Mouse (Mus musculus) hindbrain, embryonic 10.5 days (tissue): ENCODE results near the gene 1700021F05Rik. TPM values are rescaled to one million over a fixed set of nuclear protein-coding genes. Genes with fewer than 3 reads are reported as not detected.
A peak's percentile ranks its signal among the peaks of the same experiment; 100 is the strongest.
"Not testable (repeated sequence)": the region's sequence is repeated elsewhere in the genome, so short reads cannot be mapped to it uniquely, and the experiment has no call there.

ENCODE experiments used
- DNase-seq: peaks from one replicate; pipeline ENCODE4 v3.0.0-alpha.2; 2017; ENCODE audit warnings: low spot score
- H3K27ac ChIP-seq: fragments of 300-500 bp; sonication (generic); 2 replicates; pipeline ENCODE4 v1.5.1; 2016; ENCODE audit warnings: mild to moderate bottlenecking, moderate library complexity
- H3K27me3 ChIP-seq: fragments of 300-500 bp; sonication (generic); 2 replicates; pipeline ENCODE4 v1.6.1; 2016; ENCODE audit warnings: mild to moderate bottlenecking; ENCODE audit not compliant: poor library complexity, insufficient read depth, severe bottlenecking
- H3K36me3 ChIP-seq: fragments of 300-500 bp; sonication (generic); 2 replicates; pipeline ENCODE4 v1.6.1; 2016; ENCODE audit warnings: mild to moderate bottlenecking, moderate library complexity
- H3K4me1 ChIP-seq: fragments of 300-500 bp; sonication (generic); replicated peaks from 2 replicates; pipeline ENCODE4 v1.6.1; 2016; ENCODE audit warnings: mild to moderate bottlenecking
- H3K4me3 ChIP-seq: fragments of 300-500 bp; sonication (generic); 2 replicates; pipeline ENCODE4 v1.5.1; 2016; ENCODE audit warnings: mild to moderate bottlenecking, moderate library complexity
- H3K9me3 ChIP-seq: fragments of 300-500 bp; sonication (generic); 2 replicates; pipeline ENCODE4 v1.6.1; 2016; ENCODE audit warnings: mild to moderate bottlenecking, moderate library complexity
- WGBS: fragments of 180-500 bp; shearing (Covaris S2); methylation state at CpG from one replicate; pipeline ENCODE4 v1.1.7; 2016; 5-methylcytosine and 5-hydroxymethylcytosine counted together
- polyA plus RNA-seq: library from polyadenylated mRNA; unstranded; fragments of >200 nt; fragmentation: Nextera tagmentation; extraction: Ambion mirVana; gene quantifications from 2 replicates; pipeline ENCODE4 v1.2.1, GENCODE M21; 2016

Gene 1700021F05Rik
- polyA plus RNA-seq, 1 experiment from 2014 or later: 62.1 TPM

DNA sequence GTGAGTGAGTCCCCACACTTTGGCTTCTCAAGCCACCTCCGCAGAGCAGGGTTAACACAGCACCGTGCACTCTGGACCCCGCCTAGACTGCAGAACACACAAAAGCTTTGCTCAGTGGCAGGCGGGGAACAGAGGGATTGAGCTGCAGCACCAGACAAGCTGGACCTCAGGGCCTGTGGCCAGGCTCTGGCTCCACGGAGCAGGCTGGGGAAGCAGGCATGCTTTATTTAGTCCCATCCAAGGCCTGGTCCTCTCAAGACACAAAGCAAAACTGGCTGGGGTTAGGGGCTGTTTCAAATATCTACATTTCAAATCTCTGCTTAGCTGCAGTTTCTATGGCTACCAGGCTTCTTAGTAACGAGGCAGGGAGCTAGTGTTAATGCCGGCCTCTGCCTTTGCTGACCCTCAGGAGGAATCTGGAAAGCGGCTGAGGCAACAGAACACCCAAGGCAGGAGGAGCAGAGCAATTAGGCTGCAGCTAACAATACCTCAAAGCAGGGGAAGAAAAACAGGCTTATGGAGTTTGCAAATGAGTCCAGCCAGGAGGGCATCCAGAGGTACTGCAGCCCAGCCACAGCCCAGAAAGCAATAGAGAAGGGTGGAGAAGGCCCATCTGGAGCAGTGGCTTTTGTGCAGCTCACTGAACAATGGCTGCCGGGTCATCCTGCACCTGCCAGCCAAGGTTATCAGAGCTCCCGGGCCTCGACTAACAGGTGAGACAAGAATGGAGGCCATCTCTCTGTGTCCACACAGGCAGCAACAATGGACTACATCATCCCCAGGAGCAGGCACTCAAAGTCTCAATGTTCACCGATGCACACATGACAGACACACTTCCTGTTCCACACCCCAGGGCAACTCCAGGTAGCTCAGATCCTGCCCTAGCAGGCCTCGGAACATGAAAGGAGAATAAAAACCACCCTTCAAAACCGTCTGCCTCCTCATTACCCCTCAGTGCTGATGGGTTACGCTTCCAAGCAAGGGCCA, 13.2 kb downstream of the 1700021F05Rik start:
- Histone ChIP-seq H3K27ac (peak overlapping the region; percentile 89), H3K27me3 (no peaks in the 10 kb centered on the region), H3K4me1 (peaks cover 18% of the 10 kb centered on the region), H3K4me3 (no peak overlapping the region), H3K9me3 (no peaks in the 10 kb centered on the region), H3K36me3 (peaks cover 63% of the 10 kb centered on the region)
- DNase-seq: peak; percentile 44
- WGBS: 45% methylated on average over 15 of the region's 15 CpGs

DNA sequence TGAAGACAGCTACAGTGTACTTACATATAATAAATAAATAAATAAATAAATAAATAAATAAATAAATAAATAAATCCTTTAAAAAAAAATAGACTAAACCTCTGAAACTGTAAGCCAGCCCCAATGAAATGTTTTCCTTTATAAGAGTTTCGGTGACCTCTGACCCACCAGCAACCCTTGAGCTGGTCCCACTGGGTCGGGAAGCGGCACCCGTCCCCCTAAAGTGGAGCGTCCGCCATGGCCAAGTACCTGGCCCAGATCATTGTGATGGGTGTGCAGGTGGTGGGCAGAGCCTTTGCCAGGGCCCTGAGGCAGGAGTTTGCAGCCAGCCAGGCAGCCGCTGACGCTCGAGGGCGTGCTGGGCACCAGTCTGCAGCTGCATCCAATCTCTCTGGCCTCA, 16.9 kb downstream of the 1700021F05Rik start, which contains the start of gene Gm9803:
Gene Gm9803, plus strand, starts transcription at position 154 of the 400 bp plus-strand sequence.
- Histone ChIP-seq H3K4me1 (peaks cover 18% of the 10 kb centered on the region), H3K36me3 (peaks cover 28% of the 10 kb centered on the region)
- not testable (repeated sequence) for H3K4me3 ChIP-seq, DNase-seq, H3K27me3 ChIP-seq, H3K27ac ChIP-seq, H3K9me3 ChIP-seq
- WGBS: 93% methylated on average over 10 of the region's 10 CpGs

DNA sequence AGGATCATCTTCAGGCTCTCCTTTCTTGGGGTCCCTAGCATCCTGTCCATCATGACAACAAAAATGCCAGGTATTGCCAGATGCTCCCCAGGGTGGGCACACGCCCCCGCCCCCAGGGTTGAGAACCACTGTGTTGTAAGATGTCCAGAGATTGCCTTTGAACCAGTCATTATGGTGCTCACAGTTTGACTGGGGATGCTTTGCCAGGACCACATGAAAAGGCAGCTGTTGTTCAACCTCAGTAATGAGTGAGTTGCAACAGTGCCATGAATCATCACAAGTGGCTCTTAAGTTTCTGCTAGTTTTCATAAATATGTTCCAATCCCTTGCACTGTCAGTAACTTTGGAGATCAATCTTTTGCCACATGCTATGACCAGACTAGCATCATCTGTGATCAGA, 20.8 kb downstream of the 1700021F05Rik start:
- H3K4me1 ChIP-seq: 0 out of 2 replicates have a peak, but pooled peaks cover 4% of the 10 kb centered on the region
- DNase-seq: no peak
- WGBS: 92% methylated on average over 2 of the region's 2 CpGs
- H3K27ac ChIP-seq: no peak overlapping the region
- no peak overlapping the region for H3K4me3 ChIP-seq
- H3K27me3 ChIP-seq: no peaks in the 10 kb centered on the region
- peaks cover 19% of the 10 kb centered on the region for H3K36me3 ChIP-seq
- no peaks in the 10 kb centered on the region for H3K9me3 ChIP-seq

DNA sequence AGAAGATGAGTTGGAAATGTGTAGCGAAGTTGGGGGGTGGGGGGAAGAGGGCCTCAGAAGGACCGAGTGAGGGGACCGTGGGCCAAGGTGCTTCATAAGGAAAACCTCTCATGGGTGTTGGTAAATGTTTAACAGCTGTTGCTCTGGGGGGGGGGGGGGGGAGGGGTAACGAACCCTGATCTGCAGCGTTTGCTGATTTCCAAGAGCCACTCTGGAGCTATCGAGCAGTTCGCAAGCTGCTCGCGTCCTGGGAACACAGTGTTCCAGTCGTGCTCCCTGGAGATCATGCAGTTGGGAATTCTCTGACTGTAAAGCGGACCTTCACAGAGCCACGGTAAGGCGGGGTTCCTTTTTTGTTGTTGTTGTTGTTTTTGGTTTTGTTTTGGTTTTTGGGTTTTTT, 22.4 kb downstream of the 1700021F05Rik start:
- WGBS: 83% methylated on average over 12 of the region's 13 CpGs
- Histone ChIP-seq H3K27me3 (no peaks in the 10 kb centered on the region), H3K4me1 (0 out of 2 replicates have a peak, but pooled peaks cover 4% of the 10 kb centered on the region), H3K4me3 (no peak overlapping the region), H3K27ac (no peak overlapping the region), H3K36me3 (peaks cover 28% of the 10 kb centered on the region), H3K9me3 (no peaks in the 10 kb centered on the region)
- no peak for DNase-seq

DNA sequence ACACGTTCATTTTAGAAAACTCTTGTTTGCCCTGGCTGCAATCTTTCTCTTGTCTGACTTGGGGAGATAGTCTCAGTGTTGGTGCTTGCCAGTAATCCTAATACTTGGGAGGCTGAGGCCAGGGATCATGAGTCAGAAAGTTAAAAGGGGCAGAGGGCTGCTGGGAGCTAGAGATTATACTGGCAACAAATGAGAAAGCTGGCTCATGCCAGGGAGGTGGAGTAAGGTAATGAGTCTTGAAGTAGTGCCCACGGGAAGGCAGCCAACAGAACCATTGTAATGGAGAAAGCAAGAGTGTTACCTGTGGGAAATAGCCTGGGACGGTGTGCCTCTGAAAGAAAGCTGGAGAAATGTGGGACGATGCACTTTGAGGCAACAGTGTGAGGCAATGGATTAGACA, 23.0 kb downstream of the 1700021F05Rik start:
- H3K4me1 ChIP-seq: 0 out of 2 replicates have a peak, but pooled peaks cover 4% of the 10 kb centered on the region
- DNase-seq: no peak
- H3K9me3 ChIP-seq: no peaks in the 10 kb centered on the region
- H3K36me3 ChIP-seq: peaks cover 34% of the 10 kb centered on the region
- H3K4me3 ChIP-seq: no peak overlapping the region
- H3K27ac ChIP-seq: no peak overlapping the region
- WGBS: 75% methylated on average over 4 of the region's 4 CpGs
- H3K27me3 ChIP-seq: no peaks in the 10 kb centered on the region

DNA sequence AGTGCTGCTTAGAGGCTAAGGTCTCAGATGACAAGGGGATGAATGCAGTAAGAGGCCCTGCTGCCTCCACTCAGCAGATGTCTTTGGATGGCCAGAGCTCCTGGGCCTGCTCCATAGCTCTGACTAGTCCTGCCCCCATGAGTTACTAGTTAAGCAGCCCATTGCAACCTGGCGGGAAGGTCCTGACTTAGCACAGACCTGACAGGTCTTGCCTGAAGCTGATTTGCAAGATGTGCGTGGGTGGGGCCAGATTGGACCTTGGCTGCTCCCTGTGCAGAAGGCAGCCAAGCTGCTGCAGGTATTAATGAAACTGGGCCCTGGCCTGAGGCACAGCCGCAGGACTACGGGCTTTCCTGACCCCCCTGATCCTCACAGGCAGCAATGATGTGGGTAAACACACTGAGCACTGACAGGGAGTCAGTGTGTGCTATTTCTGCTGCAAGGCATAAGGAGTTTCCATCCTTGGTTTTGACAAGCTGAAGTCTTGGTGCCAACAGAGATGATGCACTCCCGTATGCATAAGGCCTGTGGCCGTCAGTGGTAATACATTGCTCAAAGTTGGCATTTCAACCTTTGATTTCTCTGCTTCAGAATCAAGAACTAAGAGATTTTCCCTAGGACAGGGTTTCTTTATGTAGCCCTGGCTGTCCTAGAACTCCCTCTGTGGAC, 23.7 kb downstream of the 1700021F05Rik start:
- H3K4me1 ChIP-seq: 0 out of 2 replicates have a peak, but pooled peaks cover 4% of the 10 kb centered on the region
- no peaks in the 10 kb centered on the region for H3K27me3 ChIP-seq
- peaks cover 40% of the 10 kb centered on the region for H3K36me3 ChIP-seq
- no peak overlapping the region for H3K27ac ChIP-seq
- DNase-seq: no peak
- no peaks in the 10 kb centered on the region for H3K9me3 ChIP-seq
- 78% methylated on average over 6 of the region's 6 CpGs for WGBS
- no peak overlapping the region for H3K4me3 ChIP-seq

DNA sequence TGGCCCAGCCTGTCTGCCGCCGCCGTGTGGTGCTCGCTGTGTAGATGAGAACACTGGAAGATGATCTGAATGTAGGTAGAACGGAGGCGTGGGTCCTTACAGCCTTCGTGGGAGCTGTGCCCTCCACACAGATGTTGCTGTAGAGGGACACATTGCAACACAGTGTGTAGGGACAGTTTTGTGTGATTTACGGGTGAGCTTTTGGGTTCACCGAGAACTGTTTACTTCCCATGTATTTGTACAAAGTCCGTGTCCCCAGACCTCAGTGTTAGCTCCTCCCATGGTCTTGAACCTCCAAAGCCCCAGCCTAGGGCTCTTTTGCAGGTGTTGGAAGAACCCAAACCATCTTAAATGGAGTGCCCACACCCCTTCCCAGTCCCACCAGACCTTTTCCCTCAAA, 27.8 kb downstream of the 1700021F05Rik start:
- Histone ChIP-seq H3K4me1 (0 out of 2 replicates have a peak, but pooled peaks cover 4% of the 10 kb centered on the region), H3K36me3 (peaks cover 77% of the 10 kb centered on the region), H3K27ac (no peak overlapping the region), H3K27me3 (no peaks in the 10 kb centered on the region), H3K4me3 (no peak overlapping the region), H3K9me3 (no peaks in the 10 kb centered on the region)
- DNase-seq: no peak
- 97% methylated on average over 10 of the region's 10 CpGs for WGBS

DNA sequence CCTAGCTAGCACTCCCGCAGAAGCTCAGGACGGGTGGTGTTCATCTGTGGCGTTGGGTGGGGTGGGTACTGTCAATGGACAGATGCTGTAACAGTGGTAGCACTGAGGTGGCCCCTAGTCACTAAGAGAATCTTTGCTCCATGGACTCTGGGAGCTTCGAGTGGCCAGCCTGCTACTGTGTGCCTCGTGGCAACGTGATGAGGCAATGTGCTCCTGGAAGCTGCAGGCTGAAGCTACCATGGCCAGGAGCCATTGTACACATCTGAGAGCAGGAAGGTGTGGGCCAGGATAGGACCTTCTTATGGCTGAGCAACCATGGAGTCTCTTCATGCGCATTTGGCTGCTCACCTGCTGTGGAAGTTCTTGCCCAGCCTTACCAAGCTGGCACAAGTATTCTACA, 31.6 kb downstream of the 1700021F05Rik start:
- Histone ChIP-seq H3K36me3 (peaks cover 90% of the 10 kb centered on the region), H3K27me3 (no peaks in the 10 kb centered on the region), H3K27ac (no peak overlapping the region), H3K9me3 (no peaks in the 10 kb centered on the region), H3K4me1 (no peaks in the 10 kb centered on the region), H3K4me3 (no peak overlapping the region)
- no peak for DNase-seq
- 95% methylated on average over 7 of the region's 7 CpGs for WGBS

DNA sequence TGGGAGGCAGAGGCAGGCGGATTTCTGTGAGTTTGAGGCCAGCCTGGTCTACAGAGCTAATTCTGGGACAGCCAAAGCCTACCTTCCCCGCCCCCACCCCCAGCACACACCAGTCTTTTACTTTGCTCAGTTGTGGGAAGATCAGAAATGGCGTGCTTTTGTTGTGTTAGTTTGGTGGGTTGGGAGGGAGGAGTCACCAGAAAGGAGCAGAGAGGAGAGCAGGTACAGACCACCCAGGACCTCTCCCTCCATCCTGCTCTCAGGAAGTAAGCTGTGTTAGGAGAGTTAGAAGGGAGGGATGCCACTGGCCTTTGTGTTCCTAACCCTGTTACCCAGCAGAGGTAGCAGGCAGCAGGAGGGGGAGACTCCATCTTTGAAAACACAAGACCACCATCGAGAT, 33.7 kb downstream of the 1700021F05Rik start:
- Histone ChIP-seq H3K27me3 (no peaks in the 10 kb centered on the region), H3K4me1 (no peaks in the 10 kb centered on the region), H3K36me3 (peaks cover 88% of the 10 kb centered on the region), H3K9me3 (no peaks in the 10 kb centered on the region), H3K27ac (no peak overlapping the region), H3K4me3 (no peak overlapping the region)
- WGBS: 75% methylated on average over 4 of the region's 4 CpGs
- DNase-seq: no peak

DNA sequence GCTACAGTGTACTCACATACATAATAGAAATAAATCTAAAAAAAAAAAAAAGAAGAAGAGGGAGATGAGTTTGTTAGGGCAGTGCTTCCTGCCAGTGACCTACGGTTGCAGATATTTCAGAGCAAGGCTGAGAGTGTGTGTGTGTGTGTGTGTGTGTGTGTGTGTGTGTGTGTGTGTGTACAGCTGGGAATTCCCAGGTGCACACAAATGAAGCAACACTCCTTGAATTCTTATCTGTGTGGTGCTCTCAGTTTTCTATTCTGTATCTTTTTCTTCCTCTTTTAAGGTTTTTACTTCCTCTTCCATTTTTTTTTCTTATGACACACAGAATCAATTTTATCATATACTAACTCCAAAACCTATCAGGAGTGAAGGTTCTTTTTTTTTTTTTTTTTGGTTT, 36.5 kb downstream of the 1700021F05Rik start:
- Histone ChIP-seq H3K9me3 (no peaks in the 10 kb centered on the region), H3K36me3 (peaks cover 88% of the 10 kb centered on the region), H3K27me3 (no peaks in the 10 kb centered on the region), H3K4me3 (no peak overlapping the region), H3K4me1 (no peaks in the 10 kb centered on the region), H3K27ac (no peak overlapping the region)
- DNase-seq: no peak
- 89% methylated on average over 1 of the region's 1 CpGs for whole genome bisulfite sequencing

DNA sequence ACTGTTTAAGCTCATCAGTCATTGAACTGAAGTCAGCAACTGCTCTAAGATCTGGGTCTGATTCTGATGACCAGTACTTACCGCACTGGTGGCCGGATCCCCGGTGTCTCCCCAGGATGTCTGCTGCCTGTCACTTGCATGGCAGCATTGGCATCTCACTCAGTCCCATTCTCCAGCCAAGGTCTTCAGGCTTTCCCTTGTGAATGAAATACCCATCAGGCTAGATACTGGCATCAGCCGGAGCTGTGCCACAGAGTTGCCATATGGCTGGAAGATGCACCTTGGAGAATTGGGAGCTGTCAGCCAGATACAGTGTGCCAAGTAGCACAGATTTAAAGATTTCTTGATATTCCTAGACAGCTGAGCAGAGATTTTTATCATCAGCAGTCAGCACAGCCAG, 38.2 kb downstream of the 1700021F05Rik start:
- Histone ChIP-seq H3K4me1 (no peaks in the 10 kb centered on the region), H3K9me3 (no peaks in the 10 kb centered on the region), H3K36me3 (peaks cover 92% of the 10 kb centered on the region), H3K27me3 (no peaks in the 10 kb centered on the region), H3K4me3 (no peak overlapping the region), H3K27ac (no peak overlapping the region)
- WGBS: 98% methylated on average over 4 of the region's 4 CpGs
- no peak for DNase-seq

DNA sequence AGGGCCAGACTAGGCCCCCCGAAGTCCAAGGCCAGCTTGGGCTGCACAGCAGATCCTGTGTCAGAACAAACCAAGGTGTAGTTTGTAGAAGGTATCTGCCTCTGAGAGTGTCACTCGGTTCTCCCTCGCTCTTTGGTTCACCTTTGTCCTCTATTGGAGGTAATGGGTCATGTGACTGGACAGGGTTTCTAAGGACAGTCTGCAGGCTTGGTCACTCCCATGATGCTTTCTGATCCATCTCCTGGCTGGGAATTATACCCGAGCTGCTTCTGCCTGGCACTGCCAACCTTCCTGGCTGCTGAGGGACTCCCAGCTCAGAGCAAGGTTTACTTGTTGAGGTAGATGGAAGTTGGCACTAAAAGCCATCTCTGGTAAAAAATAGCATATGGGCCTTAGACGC, 49.9 kb downstream of the 1700021F05Rik start:
- Histone ChIP-seq H3K9me3 (no peaks in the 10 kb centered on the region), H3K4me3 (no peak overlapping the region), H3K36me3 (peaks cover 33% of the 10 kb centered on the region), H3K4me1 (peaks cover 35% of the 10 kb centered on the region), H3K27ac (0 out of 2 replicates have a peak overlapping the region, but pooled peaks have one; percentile 53), H3K27me3 (no peaks in the 10 kb centered on the region)
- 90% methylated on average over 5 of the region's 5 CpGs for WGBS
- DNase-seq: no peak

DNA sequence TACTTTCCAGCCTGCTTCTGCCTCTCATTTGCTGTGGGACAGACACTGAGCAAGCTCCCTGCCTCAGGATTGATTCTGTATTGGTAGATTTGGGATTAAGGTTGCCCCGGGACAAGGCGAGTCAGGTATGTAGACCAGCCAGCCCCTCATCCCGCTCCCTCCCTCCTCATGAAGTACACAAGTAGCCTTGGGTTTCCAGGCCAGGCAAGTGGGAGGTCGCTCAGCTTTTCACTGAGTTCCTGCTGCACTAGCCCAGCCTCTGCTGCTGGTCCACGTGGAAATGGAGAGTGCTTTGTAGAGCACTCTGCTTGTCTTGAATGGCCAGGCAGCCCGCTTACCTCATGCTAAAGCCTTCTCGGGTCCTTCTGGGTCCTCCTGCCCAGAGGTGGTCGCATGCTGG, 50.8 kb downstream of the 1700021F05Rik start:
- no peaks in the 10 kb centered on the region for H3K27me3 ChIP-seq
- peaks cover 30% of the 10 kb centered on the region for H3K36me3 ChIP-seq
- no peaks in the 10 kb centered on the region for H3K9me3 ChIP-seq
- no peak for DNase-seq
- no peak overlapping the region for H3K4me3 ChIP-seq
- WGBS: 75% methylated on average over 8 of the region's 8 CpGs
- H3K27ac ChIP-seq: peak overlapping the region; percentile 53; the same call in 1 of the 2 replicates
- H3K4me1 ChIP-seq: peaks cover 35% of the 10 kb centered on the region
